Mouse (Mus musculus) right cerebral cortex, postnatal 4 days (tissue): Measurements from ENCODE around the gene Mcidas.

Experiments used
- DNase-seq: peaks from one replicate; pipeline ENCODE4 v3.0.0-alpha.2; 2022

Mcidas gene

GRCm38 (mm10) chr13:112993531-112994152, at the start of gene Mcidas:
Mcidas (plus strand) TSS chr13:112993845.
- DNase-seq: peak; percentile 10

- no peak for DNase-seq
These were observed 48.3 kb upstream of the Mcidas start for GRCm38 (mm10) chr13:112945312-112945711.

GRCm38 (mm10) chr13:112945900-112946299, 47.7 kb upstream of the Mcidas start:
- no peak for DNase-seq

GRCm38 (mm10) chr13:112954067-112954466, 39.6 kb upstream of the Mcidas start:
- no peak for DNase-seq

- no peak for DNase-seq
These were observed 30.6 kb upstream of the Mcidas start for GRCm38 (mm10) chr13:112963081-112963480.

GRCm38 (mm10) chr13:112964421-112964820, 29.2 kb upstream of the Mcidas start:
- no peak for DNase-seq

- no peak for DNase-seq
These were observed 26.4 kb upstream of the Mcidas start for GRCm38 (mm10) chr13:112967267-112967666.

GRCm38 (mm10) chr13:112976720-112977119, 16.9 kb upstream of the Mcidas start:
- no peak for DNase-seq

GRCm38 (mm10) chr13:112985605-112986450, 7.8 kb upstream of the Mcidas start:
- no peak for DNase-seq

- DNase-seq: no peak
These were observed 7.1 kb upstream of the Mcidas start for GRCm38 (mm10) chr13:112986451-112986950.

- DNase-seq: peak; percentile 92
These were observed 6.1 kb upstream of the Mcidas start, which contains the start of gene Ccno for GRCm38 (mm10) chr13:112987532-112987943. Ccno (plus strand) TSS chr13:112987802.

- DNase-seq: peak; percentile 34
These were observed 5.7 kb upstream of the Mcidas start for GRCm38 (mm10) chr13:112987991-112988390.

- no peak for DNase-seq
These were observed 4.8 kb upstream of the Mcidas start for GRCm38 (mm10) chr13:112988866-112989265.

- DNase-seq: peak; percentile 13
These were observed 4.1 kb upstream of the Mcidas start for GRCm38 (mm10) chr13:112989541-112989940.

- DNase-seq: no peak
These were observed 3.3 kb upstream of the Mcidas start for GRCm38 (mm10) chr13:112990346-112990745.

GRCm38 (mm10) chr13:112994191-112994590, 546 bp downstream of the Mcidas start:
- peak; percentile 49 for DNase-seq

- no peak for DNase-seq
These were observed 2.8 kb downstream of the Mcidas start for GRCm38 (mm10) chr13:112996407-112996806.

GRCm38 (mm10) chr13:112997369-112997768, 3.7 kb downstream of the Mcidas start:
- DNase-seq: no peak

- DNase-seq: peak; percentile 33
These were observed 5.0 kb downstream of the Mcidas start for GRCm38 (mm10) chr13:112998427-112999201.

GRCm38 (mm10) chr13:113000090-113000489, 6.4 kb downstream of the Mcidas start:
- DNase-seq: no peak

- DNase-seq: no peak
These were observed 7.1 kb downstream of the Mcidas start for GRCm38 (mm10) chr13:113000576-113001318.

GRCm38 (mm10) chr13:113012683-113013082, 19.0 kb downstream of the Mcidas start:
- no peak for DNase-seq
